Mouse (Mus musculus) cerebellum, adult (tissue): ENCODE measurements around the gene Mafg.
"Not testable (repeated sequence)": the region's sequence is repeated elsewhere in the genome, so short reads cannot be mapped to it uniquely, and the experiment has no call there.

Experiments used
- ATAC-seq: cut with Nextera tagmentation; 2 replicates; pipeline ENCODE4 v1.9.2; 2017; ENCODE audit warnings: mild to moderate bottlenecking, moderate library complexity, mixed read lengths; ENCODE audit not compliant: insufficient number of reproducible peaks, low FRiP score, low TSS enrichment

Gene Mafg

DNA sequence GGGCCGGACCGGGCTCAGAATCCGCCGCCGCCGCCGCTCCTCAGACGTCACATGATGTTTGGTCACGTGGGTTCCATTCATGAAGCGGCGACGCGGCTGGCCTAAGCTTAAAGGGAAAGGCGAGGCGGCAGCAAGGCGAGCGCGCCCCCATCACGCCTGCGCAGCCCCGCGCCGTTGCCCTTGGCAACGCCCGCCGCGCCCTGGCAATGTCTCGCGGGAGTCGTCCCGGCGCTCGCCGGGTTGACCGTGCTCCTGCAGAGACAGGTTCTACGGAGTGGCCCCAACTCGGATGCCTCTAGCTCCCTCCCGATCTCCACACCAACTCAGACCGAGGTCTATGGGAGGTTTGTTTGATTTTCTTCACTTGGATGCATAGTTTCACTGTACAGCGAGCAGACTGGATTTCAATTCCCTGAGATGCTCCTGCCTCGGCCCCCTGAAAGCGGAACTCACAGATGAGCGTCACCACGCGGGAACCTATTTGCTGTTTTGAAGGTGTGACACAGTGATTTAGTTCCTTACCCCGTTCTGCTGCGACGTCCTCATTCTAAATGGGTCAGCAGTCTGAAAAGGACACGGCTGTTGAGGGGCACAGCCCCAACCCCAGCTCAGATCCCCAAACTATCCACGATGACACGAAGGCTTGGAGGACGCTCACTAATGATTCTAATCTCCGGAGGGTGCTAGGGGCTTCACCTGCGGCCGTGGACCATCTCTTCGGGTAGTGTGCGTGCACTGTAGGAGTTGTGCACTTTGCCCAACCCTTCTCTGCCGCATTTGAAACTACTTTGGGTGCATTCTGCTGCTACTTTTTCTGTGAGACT is at the start of gene Mafg:
Gene Mafg, minus strand, starts transcription at position 81 of the 824 bp plus-strand sequence.
- ATAC-seq, result peak; percentile 85

DNA sequence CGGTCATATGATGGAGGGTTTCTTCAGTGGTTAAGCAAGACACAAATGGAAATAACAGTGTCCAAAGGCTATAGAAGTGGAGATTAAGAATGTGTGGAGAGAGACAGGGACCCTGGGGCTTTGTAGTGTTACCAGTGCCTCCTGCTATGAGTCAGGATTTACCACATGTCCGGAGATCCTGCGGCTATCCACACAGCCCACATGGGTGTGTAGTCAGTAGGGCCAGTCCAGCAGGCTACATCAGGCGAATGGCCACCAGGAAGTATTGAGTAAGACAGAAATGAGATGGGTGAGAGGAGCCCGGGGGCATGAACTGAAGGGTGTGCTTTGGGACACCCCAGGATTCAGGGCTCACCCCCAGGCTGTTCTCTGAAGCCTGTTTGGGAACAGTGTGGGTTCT is 49.3 kb upstream of the Mafg start:
- no peak for ATAC-seq

DNA sequence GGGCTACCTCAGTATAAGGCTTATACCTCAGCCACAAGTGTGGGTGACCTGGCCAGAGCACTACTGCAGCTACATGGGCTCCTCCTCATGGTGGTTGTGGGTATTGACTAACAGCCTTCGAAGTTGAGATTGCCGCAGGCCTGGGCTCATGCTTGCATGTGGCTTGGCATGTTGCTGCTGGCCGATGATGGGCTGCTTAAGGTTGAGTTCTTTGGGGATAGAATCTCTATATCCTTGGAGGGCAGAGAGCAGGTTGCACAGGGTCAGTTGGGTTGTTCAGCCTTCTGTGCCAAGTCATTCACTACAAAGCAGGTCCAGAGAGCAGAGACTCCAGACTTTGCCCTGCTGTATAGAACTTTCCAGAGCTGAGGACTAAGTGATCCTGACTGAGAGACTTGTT is 46.5 kb upstream of the Mafg start:
- ATAC-seq, result no peak

DNA sequence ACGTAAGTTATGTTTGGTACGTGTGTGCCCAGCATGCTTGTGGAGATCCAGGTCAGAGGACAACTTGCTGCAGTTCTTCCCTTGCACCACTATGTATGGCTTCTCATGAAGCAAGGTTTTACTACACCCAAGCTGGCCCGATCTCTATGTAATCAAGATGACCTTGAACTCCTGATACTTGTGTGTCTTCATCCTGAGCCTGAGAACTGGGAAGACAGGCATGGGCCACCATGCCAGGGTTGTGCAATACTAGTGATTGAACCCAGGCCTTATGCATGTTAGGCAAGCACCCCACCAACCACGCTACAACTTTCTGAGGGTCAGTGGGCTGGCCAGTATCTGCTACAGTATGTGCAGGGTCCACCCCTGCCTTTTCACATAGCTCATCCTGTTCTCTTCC is 43.6 kb upstream of the Mafg start:
- no peak for ATAC-seq

DNA sequence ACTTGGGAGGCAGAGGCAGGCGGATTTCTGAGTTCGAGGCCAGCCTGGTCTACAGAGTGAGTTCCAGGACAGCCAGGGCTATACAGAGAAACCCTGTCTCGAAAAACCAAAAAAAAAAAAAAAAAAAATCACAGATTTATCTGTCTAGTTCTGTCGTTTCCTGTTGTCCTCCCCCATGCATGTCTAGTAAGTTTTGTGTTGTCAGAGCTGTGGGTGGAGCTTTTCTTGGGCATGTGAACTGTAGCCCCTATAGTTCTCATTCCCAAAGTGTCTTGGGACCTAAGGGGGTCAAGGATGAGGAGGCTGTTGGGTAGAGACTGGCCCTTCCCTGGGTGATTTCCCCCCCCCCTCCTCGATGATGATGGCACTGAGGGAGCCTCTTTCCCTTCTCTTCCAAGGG is 42.5 kb upstream of the Mafg start:
- not testable (repeated sequence) for ATAC-seq

DNA sequence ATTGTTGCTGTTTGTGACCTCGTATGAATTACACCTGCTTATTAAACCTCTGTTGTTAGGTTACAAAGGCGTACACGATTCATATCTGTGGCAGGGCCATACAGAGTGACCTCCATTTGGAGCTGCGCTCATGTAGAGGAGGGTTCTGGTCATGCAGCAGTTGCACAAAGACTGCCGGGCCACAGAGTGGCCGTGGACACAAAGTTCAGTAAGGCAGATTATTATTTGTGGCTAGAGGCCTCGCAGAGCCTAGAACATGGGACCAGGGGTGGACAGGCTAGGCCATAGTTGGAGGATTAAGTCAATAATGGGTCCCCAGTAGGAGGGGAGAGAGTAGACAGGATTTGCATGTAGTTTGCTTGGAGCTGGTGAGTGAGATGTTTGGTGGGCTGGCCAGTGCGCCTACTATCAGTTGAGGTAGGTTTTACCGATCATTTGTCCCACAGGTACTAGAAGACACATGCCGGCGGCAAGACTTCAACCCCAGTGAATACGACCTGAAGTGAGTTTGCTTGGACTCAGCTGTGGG is 40.3 kb upstream of the Mafg start:
- ATAC-seq, result no peak

DNA sequence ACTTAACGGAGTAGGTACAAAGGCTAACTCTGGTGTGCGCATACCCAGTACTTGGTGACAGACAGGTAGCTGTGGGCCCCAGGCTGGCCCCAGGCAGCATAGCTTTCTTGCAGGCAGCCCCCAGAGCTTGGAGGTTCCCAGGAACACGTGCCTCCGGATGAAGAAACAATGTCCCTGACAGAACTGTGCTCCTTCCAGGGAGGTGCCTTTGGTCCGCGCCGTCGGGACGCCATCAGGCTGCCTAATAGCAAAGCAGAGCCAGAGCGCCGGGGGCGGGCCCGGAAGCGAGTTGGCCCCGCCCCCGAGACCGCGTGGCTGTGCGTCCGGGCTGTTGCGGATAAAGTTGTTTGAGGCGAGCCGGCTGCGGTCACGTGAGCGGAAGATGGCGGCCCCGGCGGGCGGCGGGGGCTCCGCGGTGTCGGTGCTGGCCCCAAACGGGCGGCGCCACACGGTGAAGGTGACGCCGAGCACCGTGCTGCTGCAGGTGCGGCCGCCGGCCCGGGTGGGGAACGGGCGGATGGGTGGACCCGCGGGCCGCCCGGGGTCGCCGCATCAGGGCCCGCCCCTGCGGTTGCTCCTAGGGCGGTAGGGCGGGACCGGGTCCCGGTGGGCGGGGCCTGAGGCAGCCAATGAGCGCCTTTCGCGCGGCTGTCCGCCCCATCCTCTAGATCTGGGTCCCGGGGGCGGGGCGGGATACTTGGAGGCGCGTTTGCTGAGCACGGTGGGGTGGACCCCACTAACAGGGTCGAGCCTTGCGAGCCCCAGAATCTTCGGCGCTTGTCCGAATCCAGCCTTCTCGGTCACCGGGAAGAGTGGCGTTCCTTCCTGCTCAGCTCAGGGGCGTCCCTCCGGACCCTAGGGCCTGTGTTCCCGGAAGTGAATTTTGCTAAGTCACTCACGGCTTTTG is 39.5 kb upstream of the Mafg start, which contains the start of gene Aspscr1:
Gene Aspscr1, plus strand, starts transcription at position 287 of the 907 bp plus-strand sequence.
- ATAC-seq, result peak; percentile 95

DNA sequence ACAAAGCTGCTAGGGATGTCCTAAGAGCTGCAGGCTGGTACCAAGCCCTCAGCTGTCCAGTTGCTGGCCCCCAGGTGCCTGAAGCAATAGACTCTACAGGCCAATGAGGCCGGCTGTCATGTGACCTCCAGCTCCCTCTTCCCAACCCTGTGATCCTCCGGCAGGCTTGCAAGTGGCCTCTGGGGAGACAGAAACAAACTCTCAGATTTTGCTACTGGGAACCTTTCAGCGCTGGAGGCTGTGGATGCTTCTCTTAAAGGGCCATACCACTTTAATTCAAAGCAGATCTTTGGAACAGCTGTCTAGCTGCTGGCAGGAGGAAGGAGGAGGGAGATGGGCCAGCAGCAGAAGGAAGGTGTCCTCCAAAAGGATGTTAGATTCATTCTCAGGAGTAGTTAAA is 33.2 kb upstream of the Mafg start:
- ATAC-seq, result no peak

DNA sequence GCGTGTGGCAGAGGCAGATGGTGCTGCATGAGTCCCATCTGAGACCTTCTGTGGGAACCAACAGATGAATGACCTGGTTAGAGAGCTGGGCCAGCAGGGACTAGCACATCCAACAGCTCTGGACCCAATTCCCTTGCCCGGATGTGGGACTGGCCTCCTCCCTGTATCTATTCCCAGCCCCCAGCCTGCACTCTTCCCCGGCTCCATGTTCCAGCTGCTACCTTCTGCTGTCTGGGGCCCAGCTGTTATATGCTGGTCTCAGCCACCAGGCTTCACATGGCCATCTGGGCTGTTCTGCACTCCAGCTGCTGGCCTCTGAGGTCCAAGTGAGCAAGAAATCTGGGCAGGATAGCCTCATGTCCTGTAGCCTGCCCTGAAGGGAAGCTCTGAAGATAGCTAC is 32.0 kb upstream of the Mafg start:
- no peak for ATAC-seq

DNA sequence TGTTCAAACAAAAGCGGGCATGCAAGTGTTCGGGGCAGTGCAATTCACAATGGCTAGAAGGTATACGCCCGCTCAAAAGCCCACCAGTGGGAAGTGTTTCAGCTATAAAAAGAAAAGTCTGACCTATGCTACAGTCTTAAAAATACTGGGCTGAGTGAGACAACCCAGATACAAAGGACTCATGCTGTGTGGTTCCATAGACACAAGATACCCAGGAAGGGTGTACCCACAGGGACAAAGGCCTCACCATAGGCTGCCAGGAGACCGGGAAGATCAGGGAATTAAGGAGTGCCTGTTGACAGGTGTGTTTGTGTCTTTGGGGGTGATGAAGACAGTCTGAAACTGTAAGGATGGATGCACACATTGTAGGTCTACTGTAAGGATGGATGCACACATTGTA is 30.3 kb upstream of the Mafg start:
- no peak for ATAC-seq

DNA sequence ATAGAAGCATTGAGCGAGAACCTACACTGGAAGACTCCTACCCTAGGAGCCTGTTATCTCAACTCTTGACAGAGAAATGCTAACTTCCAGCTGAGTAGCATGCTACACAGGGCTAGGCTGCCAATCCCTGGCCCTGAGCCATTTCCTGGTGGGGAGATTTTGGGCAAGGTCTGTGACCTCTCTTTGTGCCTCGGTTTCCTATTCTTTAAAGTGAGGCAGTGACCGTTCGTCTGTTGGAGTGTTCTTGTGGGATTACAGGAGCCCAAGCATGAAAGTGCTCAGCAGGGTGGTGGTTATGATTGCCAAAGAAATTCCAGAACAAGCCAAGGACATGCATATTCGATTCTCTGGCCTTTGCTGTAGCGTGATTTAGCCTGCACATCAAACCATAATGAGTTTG is 29.4 kb upstream of the Mafg start:
- no peak for ATAC-seq

DNA sequence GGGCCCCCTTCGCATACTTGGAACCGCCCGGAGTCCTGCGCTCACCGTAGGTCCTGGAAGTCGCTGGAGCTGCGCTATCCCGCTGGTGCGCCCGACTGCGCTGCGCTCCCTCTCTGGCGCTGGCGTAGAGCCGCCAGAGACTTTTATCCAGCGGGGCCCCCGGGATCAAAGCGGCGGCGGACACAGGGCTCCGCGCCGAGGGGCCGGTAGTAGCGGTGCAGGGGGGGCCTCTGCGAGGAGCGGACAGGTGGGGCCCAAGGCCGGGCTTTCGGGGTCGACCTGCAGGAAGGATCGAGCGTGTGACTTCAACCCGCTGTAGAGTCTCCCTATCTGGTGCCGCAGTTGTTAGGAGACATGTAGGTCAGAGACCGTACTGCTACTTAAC is 27.7 kb upstream of the Mafg start, which contains the start of gene Notum:
Gene Notum, minus strand, starts transcription at position 100 of the 385 bp plus-strand sequence.
- ATAC-seq, result no peak

DNA sequence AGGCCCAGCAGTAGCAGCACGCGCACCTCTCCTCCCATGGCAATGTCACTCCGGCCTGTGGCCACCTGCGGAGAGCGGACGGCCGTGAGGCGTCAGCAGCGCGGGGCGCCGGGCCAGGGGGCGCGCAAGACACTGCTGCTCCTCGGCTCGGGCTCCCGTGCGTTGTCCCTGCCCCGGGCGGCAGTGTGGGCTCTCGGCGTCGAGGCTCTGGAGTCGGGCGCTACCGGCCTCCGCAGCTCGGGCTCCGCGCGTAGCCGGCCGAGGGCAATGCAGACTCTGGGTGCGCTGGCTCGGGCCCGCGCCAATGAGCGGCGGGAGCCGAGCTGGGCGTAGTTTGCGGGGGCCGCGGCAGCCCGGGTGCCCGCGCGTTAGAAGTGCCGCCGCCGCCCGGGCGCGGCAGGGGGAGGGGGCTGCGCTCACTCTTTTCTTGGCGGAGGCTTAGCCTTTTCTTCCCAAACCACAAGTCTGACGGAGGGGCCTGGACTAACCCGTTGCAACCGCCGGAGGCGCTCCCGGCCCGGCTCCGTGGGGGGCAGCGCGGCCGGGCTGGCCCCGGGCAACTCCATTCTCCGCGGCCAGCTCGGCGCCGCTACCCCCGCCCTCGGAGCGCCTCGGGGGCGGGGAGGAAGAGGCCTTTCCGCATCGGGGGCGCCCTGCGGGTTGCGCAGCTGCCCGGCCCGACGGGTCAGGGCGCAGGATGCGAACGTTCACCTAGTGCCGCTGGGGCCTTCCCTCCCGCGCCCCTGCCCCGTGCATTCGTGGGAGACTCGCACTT is 27.1 kb upstream of the Mafg start:
- no peak for ATAC-seq

DNA sequence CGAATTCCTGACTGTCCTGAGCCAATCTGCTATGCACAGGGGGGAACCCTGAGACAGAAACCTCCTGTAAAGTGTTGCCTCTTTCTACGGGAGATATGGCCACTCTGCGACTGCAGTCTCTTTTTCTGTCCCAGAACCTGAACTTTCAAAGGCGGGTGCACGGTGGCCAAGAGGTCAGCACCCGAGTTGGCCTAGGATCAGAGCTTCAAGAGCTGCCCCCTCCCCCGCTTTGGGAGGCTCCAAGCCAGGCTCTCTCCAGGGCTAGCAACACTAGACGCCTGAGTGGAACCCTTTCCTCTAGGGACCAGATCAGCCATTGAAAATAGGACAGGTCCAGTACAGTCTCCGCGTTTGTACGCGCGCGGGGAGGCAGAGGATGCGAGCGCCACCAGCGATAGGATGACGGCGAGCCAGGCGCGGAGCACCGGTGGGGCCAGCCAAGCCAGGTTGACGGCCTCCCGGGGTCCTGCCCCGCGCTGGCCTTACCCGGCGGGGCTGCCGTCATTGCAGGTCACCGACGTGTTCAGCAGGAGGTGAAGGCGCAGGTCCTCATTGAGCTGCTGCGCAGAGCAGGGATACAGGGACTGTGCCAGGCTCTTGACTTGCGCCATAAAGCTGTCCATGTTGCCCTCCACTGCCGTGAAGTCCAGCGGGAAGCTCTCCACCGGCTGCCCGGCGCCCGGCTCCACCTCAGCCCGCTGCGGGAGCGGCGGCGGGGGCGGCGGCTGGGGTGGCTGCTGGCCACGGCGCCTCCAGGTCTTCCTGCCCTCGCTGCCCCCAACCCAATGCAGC is 26.3 kb upstream of the Mafg start:
- no peak for ATAC-seq

DNA sequence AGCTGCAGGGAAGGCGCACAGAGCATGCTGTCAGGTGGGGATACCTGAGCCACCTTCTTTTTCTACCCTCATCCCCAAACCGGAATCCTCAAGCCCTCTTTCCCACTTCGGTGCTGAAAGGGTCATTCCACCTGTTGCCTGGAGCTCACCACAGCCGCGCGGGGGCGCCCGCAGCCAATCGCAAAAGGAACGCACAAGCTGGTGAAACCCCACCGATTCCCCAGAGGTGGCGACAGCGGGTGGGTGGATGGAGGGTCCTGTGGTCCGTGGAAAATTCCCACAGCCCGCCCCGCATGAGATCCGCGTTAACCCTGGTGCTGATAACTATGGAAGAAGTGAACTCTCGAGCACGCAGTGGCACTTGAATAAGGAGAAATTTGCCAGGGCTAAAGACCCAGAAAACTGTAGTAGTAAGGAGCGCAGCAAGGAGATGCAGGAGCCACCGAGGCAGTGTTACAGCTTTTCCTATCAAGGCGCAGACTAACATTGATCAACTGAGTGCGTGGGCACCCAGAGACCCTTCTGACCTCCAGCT is 25.5 kb upstream of the Mafg start:
- ATAC-seq, result no peak

DNA sequence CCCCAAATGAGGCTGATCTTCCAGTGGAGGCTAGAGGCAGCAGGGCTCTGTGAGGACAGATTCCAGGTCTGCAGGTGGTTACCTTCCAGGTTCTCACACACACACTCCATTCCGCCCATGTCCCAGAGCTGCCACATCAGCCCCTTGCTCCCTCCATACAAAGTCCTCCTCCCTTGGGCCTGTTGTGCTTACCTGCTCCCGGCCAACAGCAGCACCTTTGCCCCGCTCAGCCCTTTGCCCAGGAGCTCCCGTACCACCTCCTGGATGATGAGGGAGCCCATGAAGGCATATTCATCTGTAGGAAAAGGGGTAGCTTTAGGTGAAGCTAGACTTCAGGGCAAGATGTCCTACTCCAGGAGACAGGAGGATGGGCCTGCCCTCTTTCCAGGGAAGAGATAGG is 23.9 kb upstream of the Mafg start:
- no peak for ATAC-seq

DNA sequence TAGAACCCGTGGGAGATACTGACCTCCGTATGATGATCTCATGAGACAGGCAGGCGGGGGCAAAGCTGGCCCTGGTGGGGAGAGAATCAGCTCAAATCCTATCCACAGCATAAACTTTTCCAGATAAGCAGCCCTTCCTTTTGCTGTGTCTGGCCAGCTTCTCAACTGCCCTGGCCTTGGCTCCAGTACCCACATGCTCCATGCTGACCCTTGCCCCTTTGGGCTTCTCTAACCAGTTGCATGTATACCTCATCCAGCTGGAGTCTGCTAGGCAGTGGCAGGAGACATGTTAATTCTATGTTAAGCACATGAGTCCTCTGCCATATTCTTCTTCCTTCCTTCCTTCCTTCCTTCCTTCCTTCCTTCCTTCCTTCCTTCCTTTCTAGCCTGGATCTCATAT is 21.3 kb upstream of the Mafg start:
- ATAC-seq, result no peak

DNA sequence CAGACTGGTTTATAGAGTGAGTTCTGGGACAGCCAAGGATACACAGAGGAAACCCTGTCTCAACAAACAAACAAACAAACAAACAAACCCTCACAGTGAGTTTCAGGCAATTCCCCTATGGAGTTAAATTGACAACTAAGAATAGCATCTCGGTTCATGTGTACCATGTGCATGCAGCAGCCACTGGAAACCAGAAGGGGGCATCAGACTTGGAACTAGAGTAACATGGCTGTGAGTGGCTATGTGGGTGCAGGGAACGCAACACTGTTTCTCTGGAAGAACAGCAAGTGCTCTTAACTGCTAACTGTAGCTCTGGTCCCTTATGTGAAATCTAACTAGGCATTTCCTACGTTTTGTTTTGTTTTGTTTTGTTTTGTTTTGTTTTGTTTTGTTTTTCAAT is 18.5 kb upstream of the Mafg start:
- ATAC-seq, result no peak

DNA sequence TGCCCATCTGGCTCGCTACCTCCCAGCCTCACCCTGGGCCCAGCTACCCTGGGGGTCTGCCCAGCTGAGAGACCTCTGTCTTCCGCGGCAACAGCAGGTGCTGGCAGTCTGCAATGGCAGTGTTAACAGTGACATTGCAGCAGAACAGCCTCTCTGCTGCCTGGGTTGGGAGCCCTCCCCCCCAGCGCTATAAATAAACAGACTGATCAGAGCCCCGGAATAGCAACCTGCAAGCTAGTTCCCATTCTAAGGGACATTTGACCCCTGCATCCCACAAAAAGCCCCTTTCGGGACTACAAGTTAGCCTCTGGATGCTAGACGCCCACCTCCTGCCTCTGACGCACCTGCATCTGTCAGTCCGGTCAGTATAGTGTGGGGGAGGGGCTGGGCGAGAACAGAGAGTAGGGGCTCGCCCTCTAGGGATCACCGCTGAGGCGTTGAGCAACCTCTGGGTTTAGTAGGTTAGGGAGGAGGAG is 14.6 kb upstream of the Mafg start, which contains the start of gene Myadml2:
Gene Myadml2, minus strand, starts transcription at position 158 of the 476 bp plus-strand sequence.
- ATAC-seq, result no peak
